Mouse (Mus musculus): ENCODE data around the gene Numa1. TPM values are rescaled to one million over a fixed set of nuclear protein-coding genes. Genes with fewer than 3 reads are reported as not detected.
A peak's percentile ranks its signal among the peaks of the same experiment; 100 is the strongest.

The Numa1 gene
- polyA plus RNA-seq, 1 experiment from 2014 or later: 56.5 TPM

- Histone ChIP-seq H3K4me3 (replicated peaks) (no peak overlapping the region), H3K4me2 (no peak overlapping the region), H3K27me3 (replicated peaks) (no peaks in the 10 kb centered on the region), H3K9ac (no peak overlapping the region), H3K27ac (no peak overlapping the region), H3K9me3 (no peaks in the 10 kb centered on the region), H3K4me1 (peaks cover 18% of the 10 kb centered on the region), H3K36me3 (no peaks in the 10 kb centered on the region)
- 88% methylated on average over 1 of the region's 1 CpGs for WGBS
- ATAC-seq (ENCODE audit: insufficient read depth, low FRiP score, low read depth): no peak
Observed at GRCm38 (mm10) chr7:101967256-101967655, 33.3 kb downstream of the Numa1 start.

GRCm38 (mm10) chr7:101968751-101969150 lies 34.8 kb downstream of the Numa1 start:
- 41% methylated on average over 2 of the region's 2 CpGs for WGBS
- peak overlapping the region; percentile 76; the same call in 1 of the 2 replicates for H3K4me2 ChIP-seq

GRCm38 (mm10) chr7:101969694-101970428 lies 36.0 kb downstream of the Numa1 start:
- H3K9me3 ChIP-seq: no peaks in the 10 kb centered on the region
- ATAC-seq (ENCODE audit: insufficient read depth, low FRiP score, low read depth): peak; percentile 89
- H3K27me3 ChIP-seq (replicated peaks): no peaks in the 10 kb centered on the region
- under 1% methylated on average over 52 of the region's 53 CpGs for WGBS
- H3K9ac ChIP-seq: peak overlapping the region; percentile 49
- peaks cover 37% of the 10 kb centered on the region for H3K4me1 ChIP-seq
- peak overlapping the region; percentile 76 for H3K4me2 ChIP-seq
- H3K27ac ChIP-seq: peak overlapping the region; percentile 99
- H3K36me3 ChIP-seq: no peaks in the 10 kb centered on the region
- H3K4me3 ChIP-seq (replicated peaks): peak overlapping the region; percentile 64

More at GRCm38 (mm10) chr7:101968751-101969150, 34.8 kb downstream of the Numa1 start:
- Histone ChIP-seq H3K4me3 (replicated peaks) (no peak overlapping the region), H3K4me1 (peaks cover 27% of the 10 kb centered on the region), H3K36me3 (no peaks in the 10 kb centered on the region), H3K27me3 (replicated peaks) (no peaks in the 10 kb centered on the region), H3K9me3 (no peaks in the 10 kb centered on the region), H3K27ac (peak overlapping the region; percentile 68; the same call in 1 of the 2 replicates), H3K9ac (no peak overlapping the region; the same call in 1 of the 2 replicates)
- ATAC-seq (ENCODE audit: insufficient read depth, low FRiP score, low read depth): no peak

- Histone ChIP-seq H3K9me3 (no peaks in the 10 kb centered on the region), H3K4me2 (peak overlapping the region; percentile 76), H3K4me1 (peaks cover 37% of the 10 kb centered on the region), H3K36me3 (no peaks in the 10 kb centered on the region), H3K4me3 (replicated peaks) (peak overlapping the region; percentile 64), H3K27me3 (replicated peaks) (no peaks in the 10 kb centered on the region), H3K27ac (peak overlapping the region; percentile 99), H3K9ac (peak overlapping the region; percentile 49; the same call in 1 of the 2 replicates)
- WGBS: under 1% methylated on average over 11 of the region's 17 CpGs
- ATAC-seq (ENCODE audit: insufficient read depth, low FRiP score, low read depth): peak; percentile 63
Observed at GRCm38 (mm10) chr7:101970429-101970775, 36.5 kb downstream of the Numa1 start.

GRCm38 (mm10) chr7:101970821-101971461 lies 37.0 kb downstream of the Numa1 start:
- Histone ChIP-seq H3K27ac (peak overlapping the region; percentile 99), H3K9me3 (no peaks in the 10 kb centered on the region), H3K27me3 (replicated peaks) (no peaks in the 10 kb centered on the region), H3K4me3 (replicated peaks) (peak overlapping the region; percentile 64), H3K4me1 (peaks cover 34% of the 10 kb centered on the region), H3K9ac (peak overlapping the region; percentile 11), H3K4me2 (peak overlapping the region; percentile 76), H3K36me3 (no peaks in the 10 kb centered on the region)
- ATAC-seq (ENCODE audit: insufficient read depth, low FRiP score, low read depth): peak; percentile 62
- WGBS: 3% methylated on average over 19 of the region's 19 CpGs

- H3K36me3 ChIP-seq: no peaks in the 10 kb centered on the region
- peak overlapping the region; percentile 11; the same call in 1 of the 2 replicates for H3K9ac ChIP-seq
- H3K27me3 ChIP-seq (replicated peaks): no peaks in the 10 kb centered on the region
- WGBS: 27% methylated on average over 2 of the region's 2 CpGs
- H3K4me2 ChIP-seq: peak overlapping the region; percentile 76
- H3K27ac ChIP-seq: peak overlapping the region; percentile 99
- no peak for ATAC-seq (ENCODE audit: insufficient read depth, low FRiP score, low read depth)
- H3K4me1 ChIP-seq: peaks cover 34% of the 10 kb centered on the region
- no peaks in the 10 kb centered on the region for H3K9me3 ChIP-seq
- peak overlapping the region; percentile 64 for H3K4me3 ChIP-seq (replicated peaks)
Observed at GRCm38 (mm10) chr7:101971721-101972120, 37.8 kb downstream of the Numa1 start.

- Histone ChIP-seq H3K27me3 (replicated peaks) (no peaks in the 10 kb centered on the region), H3K4me2 (no peak overlapping the region), H3K9me3 (no peaks in the 10 kb centered on the region), H3K36me3 (no peaks in the 10 kb centered on the region), H3K27ac (0 out of 2 replicates have a peak overlapping the region, but pooled peaks have one; percentile 13), H3K4me1 (peaks cover 33% of the 10 kb centered on the region), H3K4me3 (replicated peaks) (no peak overlapping the region), H3K9ac (no peak overlapping the region)
- no peak for ATAC-seq (ENCODE audit: insufficient read depth, low FRiP score, low read depth)
- WGBS: 54% methylated on average over 3 of the region's 3 CpGs
Observed at GRCm38 (mm10) chr7:101973730-101974129, 39.8 kb downstream of the Numa1 start.

- no peaks in the 10 kb centered on the region for H3K36me3 ChIP-seq
Observed at GRCm38 (mm10) chr7:101974505-101974904, 40.6 kb downstream of the Numa1 start.

GRCm38 (mm10) chr7:101982735-101983134 lies 48.8 kb downstream of the Numa1 start:
- Histone ChIP-seq H3K27ac (no peak overlapping the region), H3K27me3 (replicated peaks) (no peaks in the 10 kb centered on the region), H3K9ac (no peak overlapping the region), H3K4me1 (no peaks in the 10 kb centered on the region), H3K9me3 (no peaks in the 10 kb centered on the region), H3K4me3 (replicated peaks) (no peak overlapping the region), H3K36me3 (peaks cover 7% of the 10 kb centered on the region; the same call in 1 of the 2 replicates), H3K4me2 (no peak overlapping the region)
- ATAC-seq (ENCODE audit: insufficient read depth, low FRiP score, low read depth): 0 out of 2 replicates have a peak, but pooled peaks have one; percentile 14
- WGBS: 82% methylated on average over 1 of the region's 1 CpGs

More at GRCm38 (mm10) chr7:101974505-101974904, 40.6 kb downstream of the Numa1 start:
- 28% methylated on average over 2 of the region's 2 CpGs for WGBS
- H3K27me3 ChIP-seq (replicated peaks): no peaks in the 10 kb centered on the region
- H3K4me1 ChIP-seq: peaks cover 29% of the 10 kb centered on the region
- H3K4me3 ChIP-seq (replicated peaks): no peak overlapping the region
- peak overlapping the region; percentile 18; the same call in 1 of the 2 replicates for H3K27ac ChIP-seq
- H3K9ac ChIP-seq: no peak overlapping the region
- H3K4me2 ChIP-seq: no peak overlapping the region
- ATAC-seq (ENCODE audit: insufficient read depth, low FRiP score, low read depth): no peak
- no peaks in the 10 kb centered on the region for H3K9me3 ChIP-seq

- ATAC-seq (ENCODE audit: insufficient read depth, low FRiP score, low read depth): no peak
- Histone ChIP-seq H3K4me2 (no peak overlapping the region), H3K4me1 (no peaks in the 10 kb centered on the region), H3K27me3 (replicated peaks) (no peaks in the 10 kb centered on the region), H3K9ac (no peak overlapping the region), H3K4me3 (replicated peaks) (no peak overlapping the region), H3K27ac (no peak overlapping the region), H3K9me3 (no peaks in the 10 kb centered on the region), H3K36me3 (peaks cover 27% of the 10 kb centered on the region; the same call in 1 of the 2 replicates)
- WGBS: 95% methylated on average over 3 of the region's 3 CpGs
Observed at GRCm38 (mm10) chr7:101985081-101985480, 51.2 kb downstream of the Numa1 start.

GRCm38 (mm10) chr7:101994241-101994640 lies 60.3 kb downstream of the Numa1 start:
- Histone ChIP-seq H3K27me3 (replicated peaks) (no peaks in the 10 kb centered on the region), H3K27ac (no peak overlapping the region), H3K9ac (no peak overlapping the region), H3K4me3 (replicated peaks) (no peak overlapping the region), H3K9me3 (no peaks in the 10 kb centered on the region), H3K36me3 (peaks cover 77% of the 10 kb centered on the region), H3K4me1 (no peaks in the 10 kb centered on the region), H3K4me2 (no peak overlapping the region)
- no peak for ATAC-seq (ENCODE audit: insufficient read depth, low FRiP score, low read depth)
- WGBS: 84% methylated on average over 3 of the region's 3 CpGs
